Mouse (Mus musculus): Measurements from ENCODE around the gene Snf8. TPM values are rescaled to one million over a fixed set of nuclear protein-coding genes. Genes with fewer than 3 reads are reported as not detected.

The Snf8 gene
- polyA plus RNA-seq, 1 experiment from 2014 or later: 100 TPM

- no peaks in the 10 kb centered on the region for H3K4me1 ChIP-seq
- ATAC-seq (ENCODE audit: insufficient number of reproducible peaks, low FRiP score, low TSS enrichment, low read depth): no peak
- no peak overlapping the region for H3K4me3 ChIP-seq (replicated peaks)
- no peak overlapping the region for H3K4me2 ChIP-seq (replicated peaks)
- H3K9me3 ChIP-seq (replicated peaks): no peaks in the 10 kb centered on the region
- H3K27me3 ChIP-seq: peaks cover 3% of the 10 kb centered on the region; the same call in 1 of the 2 replicates
- H3K27ac ChIP-seq (replicated peaks): no peak overlapping the region
- 54% methylated on average over 5 of the region's 5 CpGs for WGBS
- H3K36me3 ChIP-seq: no peaks in the 10 kb centered on the region
- H3K9ac ChIP-seq: no peak overlapping the region
Observed at GRCm38 (mm10) chr11:96028130-96028529, 6.6 kb upstream of the Snf8 start.

DNA sequence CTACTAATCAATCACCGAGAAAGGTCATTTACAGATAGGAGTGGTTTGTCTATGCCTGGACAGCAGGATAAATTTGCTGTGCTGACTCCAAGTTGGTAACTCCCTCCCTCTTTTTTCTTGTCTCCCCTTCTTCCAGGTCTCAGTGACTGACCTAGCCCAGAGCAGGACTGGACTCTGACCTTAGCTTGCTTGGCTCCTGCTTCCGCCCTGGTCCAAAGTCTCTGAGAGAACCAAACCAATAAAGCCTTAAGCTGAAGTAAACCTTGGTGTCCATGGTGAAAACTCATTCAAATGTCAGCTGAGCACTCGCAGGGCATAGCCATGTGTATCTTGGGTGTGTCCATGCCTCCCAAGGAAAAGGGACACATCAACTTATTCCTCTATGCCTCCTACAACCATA is 4.1 kb upstream of the Snf8 start:
- no peak for ATAC-seq (ENCODE audit: insufficient number of reproducible peaks, low FRiP score, low TSS enrichment, low read depth)
- Histone ChIP-seq H3K27ac (replicated peaks) (no peak overlapping the region), H3K27me3 (peaks cover 3% of the 10 kb centered on the region; the same call in 1 of the 2 replicates), H3K4me2 (replicated peaks) (no peak overlapping the region), H3K4me1 (peaks cover 14% of the 10 kb centered on the region), H3K4me3 (replicated peaks) (no peak overlapping the region), H3K9ac (no peak overlapping the region), H3K36me3 (no peaks in the 10 kb centered on the region), H3K9me3 (replicated peaks) (no peaks in the 10 kb centered on the region)
- WGBS: 90% methylated on average over 3 of the region's 3 CpGs

GRCm38 (mm10) chr11:96031701-96032100 is 3.0 kb upstream of the Snf8 start:
- no peak overlapping the region for H3K9ac ChIP-seq
- no peak for ATAC-seq (ENCODE audit: insufficient number of reproducible peaks, low FRiP score, low TSS enrichment, low read depth)
- H3K27ac ChIP-seq (replicated peaks): no peak overlapping the region
- peaks cover 3% of the 10 kb centered on the region; the same call in 1 of the 2 replicates for H3K27me3 ChIP-seq
- WGBS: 80% methylated on average over 2 of the region's 2 CpGs
- H3K4me2 ChIP-seq (replicated peaks): no peak overlapping the region
- H3K4me3 ChIP-seq (replicated peaks): no peak overlapping the region
- H3K4me1 ChIP-seq: peaks cover 19% of the 10 kb centered on the region
- H3K36me3 ChIP-seq: 0 out of 2 replicates have a peak, but pooled peaks cover 3% of the 10 kb centered on the region
- no peaks in the 10 kb centered on the region for H3K9me3 ChIP-seq (replicated peaks)

- Histone ChIP-seq H3K4me3 (replicated peaks) (no peak overlapping the region), H3K9me3 (replicated peaks) (no peaks in the 10 kb centered on the region), H3K4me2 (replicated peaks) (no peak overlapping the region), H3K27ac (replicated peaks) (no peak overlapping the region), H3K27me3 (0 out of 2 replicates have a peak, but pooled peaks cover 3% of the 10 kb centered on the region), H3K4me1 (peaks cover 19% of the 10 kb centered on the region), H3K36me3 (0 out of 2 replicates have a peak, but pooled peaks cover 5% of the 10 kb centered on the region), H3K9ac (no peak overlapping the region)
- no peak for ATAC-seq (ENCODE audit: insufficient number of reproducible peaks, low FRiP score, low TSS enrichment, low read depth)
- 100% methylated on average over 3 of the region's 3 CpGs for WGBS
Observed at GRCm38 (mm10) chr11:96033264-96033663, 1.4 kb upstream of the Snf8 start.

DNA sequence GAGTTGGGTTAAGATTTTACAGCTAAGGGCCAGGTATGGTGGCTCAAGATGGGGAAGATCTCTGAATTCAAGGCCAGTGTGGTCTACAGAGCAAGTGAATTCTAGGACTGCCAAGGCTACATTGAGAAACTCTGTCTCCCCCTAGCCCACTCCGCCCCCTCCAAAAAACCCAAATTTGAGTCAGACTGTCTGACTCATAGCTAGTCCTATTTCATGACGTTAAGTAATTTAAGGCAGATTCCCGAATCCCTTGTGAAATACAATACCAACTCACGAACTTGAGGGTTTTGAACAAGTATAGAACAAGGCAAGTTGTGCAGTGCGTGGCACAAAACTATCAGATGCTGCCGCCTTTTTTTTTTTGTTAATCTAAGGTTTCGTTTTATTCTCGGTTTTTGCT is 569 bp upstream of the Snf8 start:
- Histone ChIP-seq H3K4me1 (peaks cover 19% of the 10 kb centered on the region), H3K27me3 (0 out of 2 replicates have a peak, but pooled peaks cover 3% of the 10 kb centered on the region), H3K4me2 (replicated peaks) (peak overlapping the region; percentile 90), H3K9ac (no peak overlapping the region), H3K9me3 (replicated peaks) (no peaks in the 10 kb centered on the region), H3K36me3 (peaks cover 14% of the 10 kb centered on the region; the same call in 1 of the 2 replicates), H3K27ac (replicated peaks) (peak overlapping the region; percentile 61), H3K4me3 (replicated peaks) (peak overlapping the region; percentile 64)
- WGBS: 41% methylated on average over 8 of the region's 8 CpGs
- no peak for ATAC-seq (ENCODE audit: insufficient number of reproducible peaks, low FRiP score, low TSS enrichment, low read depth)

DNA sequence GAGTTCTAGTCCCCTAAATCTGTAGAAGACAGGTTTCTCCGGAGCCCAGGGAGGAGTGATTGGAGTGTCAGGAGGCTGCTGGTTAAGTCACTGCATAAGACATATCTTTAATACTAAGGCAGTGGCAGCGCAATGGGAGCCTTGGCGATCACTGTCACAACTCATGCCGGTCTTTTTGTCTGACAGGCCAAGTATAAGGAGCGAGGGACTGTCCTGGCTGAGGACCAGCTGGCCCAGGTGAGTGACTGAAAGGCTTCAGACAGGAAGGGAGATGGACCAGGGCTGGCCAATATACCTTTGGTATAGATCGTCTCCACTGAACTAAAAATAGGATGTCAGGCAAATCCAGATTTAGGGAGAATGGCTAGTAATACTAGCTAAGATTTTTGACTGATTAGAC is 448 bp downstream of the Snf8 start:
- 0 out of 2 replicates have a peak overlapping the region, but pooled peaks have one; percentile 23 for H3K27ac ChIP-seq (replicated peaks)
- peaks cover 19% of the 10 kb centered on the region for H3K4me1 ChIP-seq
- peak overlapping the region; percentile 90 for H3K4me2 ChIP-seq (replicated peaks)
- 0 out of 2 replicates have a peak, but pooled peaks cover 3% of the 10 kb centered on the region for H3K27me3 ChIP-seq
- 8% methylated on average over 6 of the region's 6 CpGs for WGBS
- peak overlapping the region; percentile 64 for H3K4me3 ChIP-seq (replicated peaks)
- peaks cover 17% of the 10 kb centered on the region; the same call in 1 of the 2 replicates for H3K36me3 ChIP-seq
- peak overlapping the region; percentile 61 for H3K9ac ChIP-seq
- no peaks in the 10 kb centered on the region for H3K9me3 ChIP-seq (replicated peaks)
- no peak for ATAC-seq (ENCODE audit: insufficient number of reproducible peaks, low FRiP score, low TSS enrichment, low read depth)

GRCm38 (mm10) chr11:96037499-96037898 is 2.8 kb downstream of the Snf8 start:
- Histone ChIP-seq H3K27ac (replicated peaks) (no peak overlapping the region), H3K4me3 (replicated peaks) (no peak overlapping the region), H3K4me2 (replicated peaks) (no peak overlapping the region), H3K27me3 (no peaks in the 10 kb centered on the region), H3K4me1 (peaks cover 19% of the 10 kb centered on the region), H3K36me3 (peaks cover 22% of the 10 kb centered on the region), H3K9me3 (replicated peaks) (no peaks in the 10 kb centered on the region), H3K9ac (no peak overlapping the region)
- 90% methylated on average over 5 of the region's 5 CpGs for WGBS
- ATAC-seq (ENCODE audit: insufficient number of reproducible peaks, low FRiP score, low TSS enrichment, low read depth): no peak

GRCm38 (mm10) chr11:96038560-96038959 is 3.9 kb downstream of the Snf8 start:
- H3K9me3 ChIP-seq (replicated peaks): no peaks in the 10 kb centered on the region
- no peak for ATAC-seq (ENCODE audit: insufficient number of reproducible peaks, low FRiP score, low TSS enrichment, low read depth)
- H3K4me1 ChIP-seq: peaks cover 19% of the 10 kb centered on the region
- no peak overlapping the region for H3K9ac ChIP-seq
- H3K27me3 ChIP-seq: no peaks in the 10 kb centered on the region
- 82% methylated on average over 1 of the region's 1 CpGs for WGBS
- H3K36me3 ChIP-seq: peaks cover 28% of the 10 kb centered on the region
- H3K4me2 ChIP-seq (replicated peaks): no peak overlapping the region
- H3K27ac ChIP-seq (replicated peaks): no peak overlapping the region
- no peak overlapping the region for H3K4me3 ChIP-seq (replicated peaks)

DNA sequence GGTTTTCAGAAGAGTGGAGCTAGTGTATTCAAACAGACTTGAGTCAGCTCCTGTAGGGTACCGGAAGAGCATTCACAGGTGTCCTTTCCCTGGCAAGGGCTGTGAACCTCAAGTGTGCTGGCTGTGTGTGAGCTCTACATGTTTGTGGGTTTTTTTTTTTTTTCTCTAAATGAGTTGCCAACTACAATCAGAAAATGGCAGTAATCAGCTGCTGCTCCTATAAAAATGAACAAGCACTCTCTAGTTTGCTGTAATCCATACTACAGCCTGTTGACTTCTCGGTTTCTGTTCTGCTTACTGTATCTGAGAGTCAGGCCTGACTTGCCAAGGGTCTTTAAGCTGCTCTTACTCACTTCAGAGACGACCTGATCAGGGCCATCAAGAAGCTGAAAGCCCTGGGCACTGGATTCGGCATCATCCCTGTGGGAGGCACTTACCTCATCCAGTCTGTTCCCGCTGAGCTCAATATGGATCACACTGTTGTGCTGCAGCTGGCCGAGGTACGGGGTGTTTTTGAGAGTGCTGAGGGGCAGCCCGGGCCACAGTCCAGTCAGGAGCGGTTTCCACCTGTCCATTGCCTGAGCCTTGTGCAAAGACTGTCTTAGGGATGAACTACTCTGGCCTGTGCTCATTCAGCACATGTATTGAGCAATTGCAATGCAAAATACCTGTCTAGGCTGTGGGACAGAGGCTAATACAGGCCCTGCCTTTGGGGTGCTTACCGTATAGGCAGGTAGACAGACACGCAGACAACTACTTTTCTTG is 10.3 kb downstream of the Snf8 start:
- no peaks in the 10 kb centered on the region for H3K9me3 ChIP-seq (replicated peaks)
- H3K4me1 ChIP-seq: no peaks in the 10 kb centered on the region
- H3K9ac ChIP-seq: no peak overlapping the region
- WGBS: 84% methylated on average over 11 of the region's 11 CpGs
- H3K27ac ChIP-seq (replicated peaks): no peak overlapping the region
- H3K27me3 ChIP-seq: no peaks in the 10 kb centered on the region
- ATAC-seq (ENCODE audit: insufficient number of reproducible peaks, low FRiP score, low TSS enrichment, low read depth): no peak
- H3K36me3 ChIP-seq: peaks cover 53% of the 10 kb centered on the region
- H3K4me2 ChIP-seq (replicated peaks): no peak overlapping the region
- H3K4me3 ChIP-seq (replicated peaks): no peak overlapping the region

DNA sequence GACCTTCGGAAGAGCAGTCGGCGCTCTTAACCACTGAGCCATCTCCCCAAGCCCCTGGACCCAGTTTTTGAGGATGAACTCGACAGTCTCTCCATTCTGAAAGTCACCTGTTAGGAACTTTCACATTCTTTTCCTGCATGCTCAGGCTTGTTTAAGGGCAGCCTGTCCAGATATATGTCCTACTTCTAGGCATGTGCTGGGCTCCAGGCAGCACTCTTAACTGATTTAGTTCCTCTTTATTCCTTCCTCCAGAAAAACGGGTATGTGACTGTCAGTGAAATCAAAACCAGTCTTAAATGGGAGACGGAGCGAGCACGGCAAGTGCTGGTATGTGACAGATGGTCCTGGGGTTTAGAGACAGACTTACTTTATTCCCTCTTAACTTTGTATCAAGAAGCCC is 11.3 kb downstream of the Snf8 start:
- Histone ChIP-seq H3K4me2 (replicated peaks) (no peak overlapping the region), H3K9me3 (replicated peaks) (no peaks in the 10 kb centered on the region), H3K4me3 (replicated peaks) (no peak overlapping the region), H3K4me1 (no peaks in the 10 kb centered on the region), H3K27me3 (no peaks in the 10 kb centered on the region), H3K36me3 (peaks cover 64% of the 10 kb centered on the region), H3K27ac (replicated peaks) (no peak overlapping the region), H3K9ac (no peak overlapping the region)
- no peak for ATAC-seq (ENCODE audit: insufficient number of reproducible peaks, low FRiP score, low TSS enrichment, low read depth)
- WGBS: 51% methylated on average over 8 of the region's 8 CpGs

DNA sequence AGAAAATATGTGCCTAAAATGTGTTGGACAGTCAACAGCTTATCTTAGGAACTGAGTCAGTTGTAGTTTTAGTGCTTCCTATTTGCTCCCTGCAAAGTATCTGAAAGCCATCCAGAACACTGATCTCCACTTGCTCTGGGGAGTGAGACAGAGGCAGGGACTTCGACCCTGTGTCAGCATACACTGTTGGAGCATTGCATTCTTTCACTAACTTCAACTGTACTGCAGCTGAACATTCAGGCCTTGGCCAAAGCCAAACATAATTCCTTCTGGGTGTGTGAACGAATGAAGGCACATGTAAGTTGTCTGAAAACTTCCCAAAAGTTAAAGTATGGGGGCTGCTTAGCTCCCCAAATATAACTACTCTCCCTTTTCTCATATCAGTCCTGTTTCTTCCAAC is 12.1 kb downstream of the Snf8 start:
- 76% methylated on average over 2 of the region's 2 CpGs for WGBS
- H3K4me3 ChIP-seq (replicated peaks): no peak overlapping the region
- no peaks in the 10 kb centered on the region for H3K27me3 ChIP-seq
- H3K36me3 ChIP-seq: peaks cover 70% of the 10 kb centered on the region
- no peak for ATAC-seq (ENCODE audit: insufficient number of reproducible peaks, low FRiP score, low TSS enrichment, low read depth)
- no peak overlapping the region for H3K4me2 ChIP-seq (replicated peaks)
- no peaks in the 10 kb centered on the region for H3K9me3 ChIP-seq (replicated peaks)
- H3K9ac ChIP-seq: no peak overlapping the region
- H3K4me1 ChIP-seq: no peaks in the 10 kb centered on the region
- H3K27ac ChIP-seq (replicated peaks): peak overlapping the region; percentile 22; the same call in 1 of the 2 replicates

Measured in embryonic facial prominence, embryonic 15.5 days (tissue).